Mouse (Mus musculus) right cerebral cortex, postnatal 10 days (tissue): ENCODE results near the gene Lrrc75a.
A peak's percentile ranks its signal among the peaks of the same experiment; 100 is the strongest.

Experiments
- DNase-seq, 2 experiments: peaks; one replicate each; pipeline ENCODE4 v3.0.0; 2021; ENCODE audit warnings: low spot score in 2 of 2

Gene Lrrc75a

GRCm38 (mm10) chr11:62645337-62645675 is 3.0 kb downstream of the Lrrc75a start:
- no peak for DNase-seq

- DNase-seq: no peak
These were observed 3.6 kb downstream of the Lrrc75a start for GRCm38 (mm10) chr11:62644602-62645336.

DNA sequence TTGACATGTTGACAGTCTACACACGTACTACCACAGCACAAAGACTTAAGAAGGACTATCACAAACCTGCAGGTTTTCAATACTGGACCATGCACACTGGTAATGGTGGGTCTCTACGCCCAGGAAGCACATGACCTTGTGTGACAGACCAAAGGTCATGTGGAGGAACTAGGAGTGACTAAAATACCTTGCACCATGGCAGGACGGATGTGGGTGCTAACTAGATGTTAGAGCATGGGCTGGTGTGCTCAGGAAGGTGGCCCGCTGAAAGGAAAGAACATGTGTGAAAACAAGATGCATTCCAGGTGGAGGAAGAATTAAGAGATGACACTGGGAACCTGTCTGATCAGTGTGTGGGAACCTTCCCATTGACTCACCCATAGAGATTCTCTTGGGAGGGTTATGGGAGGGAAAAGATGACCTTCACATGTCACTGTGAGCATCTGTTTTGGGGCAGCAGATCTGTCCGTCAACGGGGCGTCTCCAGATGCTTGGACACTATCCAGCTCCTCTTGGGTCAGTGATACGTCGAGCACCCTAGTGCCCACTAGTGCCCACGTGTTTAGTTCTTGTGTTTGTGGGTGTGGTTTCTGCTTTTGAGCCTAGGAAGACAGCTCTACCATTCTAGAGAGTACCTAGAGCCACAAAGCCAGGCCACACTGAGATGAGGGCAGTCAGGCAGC is 4.5 kb downstream of the Lrrc75a start:
- no peak for DNase-seq

GRCm38 (mm10) chr11:62643011-62643631 is 5.2 kb downstream of the Lrrc75a start:
- no peak for DNase-seq

DNA sequence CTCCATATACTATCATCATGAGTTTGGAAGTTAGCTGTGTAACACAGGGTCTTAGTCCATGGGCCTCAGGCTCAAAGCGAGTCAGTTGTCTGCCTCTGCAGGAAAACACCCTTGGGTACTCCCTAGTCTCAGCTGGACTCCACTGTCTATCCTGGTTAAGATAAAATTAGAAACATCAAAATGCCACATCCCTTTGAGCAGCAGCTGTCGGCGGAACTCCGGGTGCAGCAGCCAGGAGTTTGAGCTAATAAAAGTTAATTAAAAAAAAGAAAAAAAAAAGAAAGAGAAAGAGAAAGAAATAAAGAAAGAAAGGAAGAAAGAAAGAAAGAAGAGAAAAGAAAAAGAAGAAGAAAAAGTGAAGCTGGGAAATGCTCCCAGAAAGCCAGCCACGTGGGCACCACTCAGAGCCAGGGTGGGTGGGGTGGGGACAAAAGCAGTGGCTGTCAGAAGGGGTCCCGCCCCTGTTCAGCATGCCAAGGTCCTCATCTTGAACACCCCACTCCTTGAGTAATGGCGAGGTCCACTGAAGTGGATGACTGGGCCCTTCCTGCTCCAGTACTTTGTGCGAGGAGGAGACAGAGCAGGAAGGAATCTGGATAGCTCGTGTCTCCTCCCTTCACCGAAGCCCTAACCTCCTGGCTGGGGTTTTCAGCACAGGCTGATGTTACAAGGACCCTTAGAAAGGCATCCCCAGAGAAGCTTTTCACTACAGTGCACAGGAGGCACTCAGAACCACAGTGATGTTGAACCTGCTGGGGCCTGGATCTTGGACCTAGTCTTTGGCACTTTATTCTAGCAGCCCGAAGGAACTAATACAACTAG is 6.1 kb downstream of the Lrrc75a start:
- no peak for DNase-seq

GRCm38 (mm10) chr11:62640378-62640777 is 7.9 kb downstream of the Lrrc75a start:
- no peak for DNase-seq

GRCm38 (mm10) chr11:62638402-62638801 is 9.9 kb downstream of the Lrrc75a start:
- no peak for DNase-seq

DNA sequence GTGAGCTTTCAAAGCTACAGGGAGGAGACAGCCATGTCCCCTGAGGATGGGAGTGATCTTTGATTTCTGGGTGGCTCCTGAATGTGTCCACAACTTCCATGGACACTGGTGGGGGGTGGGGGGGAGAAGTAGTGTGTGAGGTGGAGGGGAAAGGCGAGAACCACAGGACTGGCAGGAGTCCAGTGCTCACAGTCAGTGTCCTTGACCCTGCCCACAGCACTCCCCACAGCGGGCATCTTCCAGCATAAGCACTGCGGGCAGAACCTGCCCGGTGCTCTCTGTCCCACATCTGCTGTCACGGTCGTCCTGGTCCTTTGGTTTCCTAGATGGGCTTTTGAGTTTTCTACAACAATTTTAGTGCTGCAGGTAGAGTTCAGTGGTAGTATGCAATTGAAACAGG is 10.5 kb downstream of the Lrrc75a start:
- DNase-seq: no peak

GRCm38 (mm10) chr11:62637401-62637800 is 10.9 kb downstream of the Lrrc75a start:
- no peak for DNase-seq

DNA sequence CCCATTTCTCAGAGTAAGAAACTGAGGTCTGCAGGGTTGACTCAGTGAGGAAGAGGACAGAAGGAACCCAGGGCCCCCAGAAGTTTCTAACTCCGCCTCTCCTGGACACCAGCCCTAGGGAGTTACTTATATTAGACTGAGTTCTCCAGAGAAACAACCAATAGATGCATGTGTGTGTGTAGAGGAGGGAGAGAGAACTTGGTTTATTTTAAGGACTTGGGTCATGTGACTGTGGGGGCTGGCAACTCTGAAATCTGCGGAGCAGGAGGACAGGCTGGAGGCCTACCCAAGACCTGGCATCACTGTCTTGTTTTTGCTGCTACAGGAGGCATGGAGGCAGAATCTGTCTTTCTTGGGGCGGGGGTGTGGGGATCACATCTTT is 11.5 kb downstream of the Lrrc75a start:
- DNase-seq: peak in 1 of 2 experiments; percentile 69

DNA sequence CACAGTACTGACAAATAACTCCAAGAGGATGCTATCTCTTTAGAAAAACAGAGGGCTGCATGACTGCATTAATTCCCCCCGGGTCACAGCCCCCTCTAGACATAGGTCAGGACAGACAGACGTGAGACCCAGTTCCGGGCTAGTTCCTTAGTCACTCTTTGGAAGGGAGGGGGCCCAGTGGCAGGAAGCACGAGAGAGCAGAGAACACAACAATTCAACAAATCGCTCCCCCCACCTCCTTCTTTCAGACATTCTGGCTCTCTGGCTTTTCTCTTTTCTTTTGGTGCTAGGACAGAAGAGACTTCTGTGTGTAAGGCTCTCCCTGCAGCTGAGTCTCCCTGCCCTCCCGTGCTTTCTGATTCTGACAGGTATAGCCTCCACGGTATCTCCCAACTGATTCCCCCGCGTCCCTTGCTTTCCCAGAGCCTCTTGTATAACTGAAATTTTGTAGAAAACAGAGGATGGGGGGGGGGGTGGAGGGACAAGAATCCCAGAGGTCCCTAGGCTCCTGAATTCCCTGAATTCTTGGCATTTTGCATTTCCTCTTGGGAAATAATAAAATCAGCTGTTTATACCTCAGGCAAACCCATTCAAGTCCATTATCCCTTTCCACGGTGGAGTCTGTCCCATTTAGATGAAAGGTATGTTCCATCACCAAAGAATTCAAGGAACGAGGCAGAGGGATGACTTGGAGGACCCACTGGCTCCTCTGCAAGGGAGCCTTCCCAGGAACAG is 12.1 kb downstream of the Lrrc75a start:
- DNase-seq: no peak

- no peak for DNase-seq
These were observed 12.9 kb downstream of the Lrrc75a start for GRCm38 (mm10) chr11:62635406-62635805.

GRCm38 (mm10) chr11:62631138-62631537 is 17.2 kb downstream of the Lrrc75a start:
- DNase-seq: no peak

- DNase-seq: no peak
These were observed 18.0 kb downstream of the Lrrc75a start for GRCm38 (mm10) chr11:62630225-62630821.

DNA sequence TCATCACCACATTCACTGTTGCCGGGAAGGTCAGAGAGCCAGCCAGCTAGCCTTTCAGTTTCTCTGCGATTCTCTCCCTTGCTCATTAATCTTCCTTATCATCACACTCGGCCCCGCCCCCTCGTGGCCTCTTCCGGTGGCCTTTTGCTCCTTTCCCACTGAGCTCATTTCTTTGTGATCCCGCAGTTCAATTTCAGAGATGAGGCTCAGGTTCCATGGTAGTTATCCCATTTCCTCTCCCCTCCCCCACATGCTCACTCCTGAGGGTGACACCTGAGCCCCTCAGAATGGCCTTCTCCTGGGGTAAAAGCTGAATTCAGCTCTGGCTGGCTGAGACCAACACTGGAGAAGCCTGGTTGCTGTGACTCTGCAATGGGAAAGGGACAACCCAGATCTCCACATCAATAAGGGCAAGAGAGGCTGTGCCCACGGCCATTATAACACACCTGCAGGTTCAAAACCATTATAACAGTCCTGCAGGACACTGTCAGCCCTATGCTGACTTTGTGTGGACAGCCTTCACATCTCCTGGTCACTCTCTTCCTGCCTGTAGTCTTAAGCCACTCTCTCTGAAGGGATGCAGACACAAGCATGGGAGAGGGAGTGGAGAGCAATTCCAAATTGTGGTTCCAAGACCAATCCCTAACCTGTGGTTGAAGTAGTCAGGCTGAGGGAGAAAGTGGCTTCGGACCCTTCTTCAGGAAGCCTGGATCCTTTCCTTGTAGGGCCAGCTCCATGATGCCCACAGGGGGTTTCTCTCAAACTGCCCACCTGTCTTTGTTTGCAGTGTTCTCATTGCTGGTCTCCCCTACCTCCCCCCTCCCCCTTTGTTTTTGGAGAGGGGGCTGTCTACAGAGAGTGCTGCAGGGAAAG is 18.7 kb downstream of the Lrrc75a start:
- DNase-seq: no peak

DNA sequence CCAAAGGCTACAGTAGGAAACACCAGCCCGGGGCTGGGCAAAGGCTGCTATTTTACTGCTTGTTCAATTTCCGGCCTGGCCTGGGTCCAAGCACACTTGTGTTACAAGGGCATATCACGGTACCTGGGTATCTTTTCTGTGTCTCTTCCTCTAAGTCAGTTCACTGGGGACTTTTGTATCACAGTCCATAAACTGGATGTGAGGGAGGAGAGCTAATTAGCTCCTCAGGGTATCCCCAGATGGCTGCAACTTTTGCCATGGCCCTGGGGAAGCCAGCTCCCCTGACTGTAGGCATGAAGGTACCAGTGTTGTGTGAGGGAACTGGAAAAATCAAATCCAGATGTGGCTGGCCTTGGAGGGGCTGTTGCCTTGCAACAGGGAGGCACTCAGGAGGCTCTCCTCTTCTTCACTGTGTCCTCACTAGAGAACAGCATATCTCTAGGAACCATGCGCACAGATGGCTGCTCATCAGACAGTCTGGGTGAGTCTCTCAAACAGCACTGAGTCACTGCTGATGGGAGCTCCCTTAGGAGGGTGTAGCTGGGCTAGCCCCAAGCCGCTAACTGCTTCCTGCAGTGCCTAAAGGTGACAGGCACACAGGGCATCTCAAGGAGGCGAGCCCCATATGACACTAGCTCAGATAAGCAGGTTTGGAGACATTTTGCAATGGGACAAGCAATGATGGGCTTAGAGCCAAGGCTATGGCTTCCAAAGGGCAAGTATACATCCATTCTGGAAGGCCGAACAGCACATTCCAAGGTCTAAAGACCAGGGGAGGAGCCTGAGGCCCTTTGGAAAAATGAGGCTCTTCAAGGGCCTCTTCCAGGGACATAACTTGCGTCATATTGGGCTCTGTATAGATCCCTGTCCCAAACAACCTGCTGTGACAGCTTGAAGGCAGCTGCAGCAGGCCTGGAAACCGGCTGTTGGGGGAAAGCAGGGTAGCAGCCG is 23.7 kb downstream of the Lrrc75a start:
- DNase-seq: peak; percentile 74 to 85

GRCm38 (mm10) chr11:62622850-62623249 is 25.5 kb downstream of the Lrrc75a start:
- DNase-seq: no peak

DNA sequence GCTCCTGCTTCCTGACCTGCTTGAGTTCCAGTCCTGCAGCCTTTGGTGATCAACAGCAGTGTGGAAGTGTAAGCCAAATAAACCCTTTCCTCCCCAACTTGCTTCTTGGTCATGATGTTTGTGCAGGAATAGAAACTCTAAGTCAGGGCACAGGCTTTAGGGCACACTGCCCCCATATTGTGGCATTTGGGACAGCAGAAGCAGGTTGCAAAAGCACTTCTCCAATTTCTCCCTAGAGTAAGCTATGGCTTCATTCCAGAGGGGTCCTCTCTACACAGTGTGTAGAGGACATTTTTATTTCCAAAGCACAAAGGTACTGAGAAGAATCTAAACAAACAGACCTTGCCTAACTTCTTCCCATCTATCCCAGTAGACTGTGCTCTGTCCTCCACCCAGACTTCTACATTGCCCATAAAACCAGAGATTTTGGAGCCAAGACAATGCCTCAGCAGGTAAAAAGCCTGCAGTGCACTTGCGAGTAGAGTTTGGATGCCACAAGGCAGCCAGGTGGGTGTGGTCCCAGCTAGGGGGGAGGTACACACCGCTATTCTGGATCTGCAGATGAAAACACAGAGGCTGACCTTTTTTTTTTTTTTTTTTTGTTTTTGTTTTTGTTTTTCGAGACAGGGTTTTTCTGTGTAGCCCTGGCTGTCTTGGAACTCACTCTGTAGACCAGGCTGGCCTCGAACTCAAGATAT is 26.6 kb downstream of the Lrrc75a start:
- DNase-seq: no peak
